Mouse (Mus musculus) limb, embryonic 11.5 days (tissue): ENCODE measurements around the gene Kat7. TPM values are rescaled to one million over a fixed set of nuclear protein-coding genes. Genes with fewer than 3 reads are reported as not detected.

ENCODE experiments used
- ATAC-seq: fragments of 200-750 bp; cut with Nextera tagmentation; 2 replicates; pipeline ENCODE4 v1.8.0; 2017; ENCODE audit warnings: low read depth; ENCODE audit not compliant: insufficient number of reproducible peaks, low FRiP score, low TSS enrichment
- DNase-seq: peaks from one replicate; pipeline ENCODE4 v3.0.0-alpha.2; 2015; ENCODE audit warnings: low spot score
- H3K27ac ChIP-seq: fragments of 300-500 bp; sonication (generic); replicated peaks from 2 replicates; pipeline ENCODE4 v1.5.1; 2014; ENCODE audit warnings: low read depth, mild to moderate bottlenecking, low read length
- H3K27me3 ChIP-seq: fragments of 300-500 bp; sonication (generic); 2 replicates; pipeline ENCODE4 v1.6.1; 2014; ENCODE audit warnings: mild to moderate bottlenecking, low read length, mixed read lengths; ENCODE audit not compliant: control insufficient read depth, insufficient read depth
- H3K36me3 ChIP-seq: fragments of 300-500 bp; sonication (generic); 2 replicates; pipeline ENCODE4 v1.6.1; 2014; ENCODE audit warnings: mild to moderate bottlenecking, low read length, moderate library complexity, mixed read lengths; ENCODE audit not compliant: control insufficient read depth, insufficient read depth
- H3K4me1 ChIP-seq: fragments of 300-500 bp; sonication (generic); 2 replicates; pipeline ENCODE4 v1.6.1; 2014; ENCODE audit warnings: low read length, mixed read lengths; ENCODE audit not compliant: control insufficient read depth, insufficient read depth
- H3K4me2 ChIP-seq: fragments of 300-500 bp; sonication (generic); 2 replicates; pipeline ENCODE4 v1.6.1; 2014; ENCODE audit warnings: low read depth, mild to moderate bottlenecking, moderate library complexity; ENCODE audit not compliant: severe bottlenecking
- H3K4me3 ChIP-seq: fragments of 300-500 bp; sonication (generic); 2 replicates; pipeline ENCODE4 v1.5.1; 2014; ENCODE audit warnings: low read depth, low read length
- H3K9ac ChIP-seq: fragments of 300-500 bp; sonication (generic); 2 replicates; pipeline ENCODE4 v1.6.1; 2014; ENCODE audit warnings: mild to moderate bottlenecking, low read length
- H3K9me3 ChIP-seq: fragments of 300-500 bp; sonication (generic); 2 replicates; pipeline ENCODE4 v1.6.1; 2016; ENCODE audit warnings: low read length; ENCODE audit not compliant: control insufficient read depth
- WGBS: fragments of 180-500 bp; shearing (Covaris S2); extraction: QIAGEN DNeasy Blood & Tissue Kit; methylation state at CpG from one replicate; pipeline ENCODE4 v1.1.7; 2014; 5-methylcytosine and 5-hydroxymethylcytosine counted together
- polyA plus RNA-seq: library from polyadenylated mRNA; unstranded; fragments of >200 nt; fragmentation: Nextera tagmentation; extraction: Ambion mirVana; gene quantifications from 2 replicates; pipeline ENCODE4 v1.2.1, GENCODE M21; 2014

Gene Kat7
- polyA plus RNA-seq, 1 experiment from 2014 or later, result 80.4 TPM

DNA sequence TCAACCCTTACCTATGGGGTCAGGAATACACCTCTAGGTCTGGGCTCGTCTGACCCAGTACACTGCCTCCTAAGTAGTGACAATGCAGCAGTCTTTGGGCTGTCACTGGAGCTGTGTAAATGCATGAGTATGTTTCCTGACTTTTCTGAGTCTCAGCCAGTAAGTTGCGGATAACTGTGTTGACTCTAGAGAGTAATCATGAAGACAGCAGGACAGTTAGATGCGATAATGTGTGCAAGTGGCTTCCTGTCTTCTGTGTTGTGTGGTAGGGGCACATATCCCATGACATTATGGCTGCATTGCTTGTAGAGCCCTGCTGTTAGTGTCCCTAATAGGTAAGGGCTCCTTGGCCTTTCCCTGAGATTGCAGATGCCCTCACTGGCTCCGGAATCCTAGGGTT is 15.8 kb upstream of the Kat7 start:
- Histone ChIP-seq H3K4me2 (no peak overlapping the region), H3K27me3 (no peaks in the 10 kb centered on the region), H3K9ac (no peak overlapping the region), H3K4me1 (no peaks in the 10 kb centered on the region), H3K27ac (no peak overlapping the region), H3K9me3 (no peaks in the 10 kb centered on the region), H3K36me3 (no peaks in the 10 kb centered on the region), H3K4me3 (no peak overlapping the region)
- 89% methylated on average over 4 of the region's 4 CpGs for WGBS
- ATAC-seq, result no peak
- no peak for DNase-seq

- H3K4me1 ChIP-seq, result no peaks in the 10 kb centered on the region
- H3K4me3 ChIP-seq, result no peak overlapping the region
- no peaks in the 10 kb centered on the region for H3K36me3 ChIP-seq
- no peak overlapping the region for H3K27ac ChIP-seq
- no peaks in the 10 kb centered on the region for H3K9me3 ChIP-seq
- H3K27me3 ChIP-seq, result no peaks in the 10 kb centered on the region
- ATAC-seq, result no peak
- H3K9ac ChIP-seq, result no peak overlapping the region
- 92% methylated on average over 10 of the region's 10 CpGs for WGBS
- H3K4me2 ChIP-seq, result no peak overlapping the region
- DNase-seq, result no peak
These were observed 14.1 kb upstream of the Kat7 start for GRCm38 (mm10) chr11:95324181-95324580.

- Histone ChIP-seq H3K9me3 (no peaks in the 10 kb centered on the region), H3K27me3 (no peaks in the 10 kb centered on the region), H3K36me3 (no peaks in the 10 kb centered on the region), H3K4me2 (no peak overlapping the region), H3K4me1 (no peaks in the 10 kb centered on the region), H3K4me3 (no peak overlapping the region), H3K9ac (no peak overlapping the region), H3K27ac (no peak overlapping the region)
- DNase-seq, result no peak
- no peak for ATAC-seq
- 97% methylated on average over 1 of the region's 1 CpGs for WGBS
These were observed 10.0 kb upstream of the Kat7 start for GRCm38 (mm10) chr11:95320010-95320409.

DNA sequence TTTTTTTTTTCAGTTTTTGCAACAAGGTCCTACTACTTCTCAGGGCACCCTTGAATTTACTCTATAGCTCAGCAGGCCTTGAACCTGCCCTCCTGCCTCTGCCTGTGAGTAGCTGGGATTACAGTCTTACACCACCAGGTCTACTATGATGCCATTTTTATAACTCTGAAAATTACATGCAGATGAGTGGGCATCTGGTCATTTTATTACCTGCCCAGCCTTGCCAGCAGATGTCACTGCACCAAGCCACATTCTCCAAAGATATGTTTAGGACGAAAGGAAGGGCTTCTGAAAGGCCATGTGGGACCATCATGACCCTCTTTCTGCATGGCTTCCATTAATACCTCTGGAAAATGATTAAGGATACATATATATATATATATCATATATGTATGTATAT is 9.5 kb upstream of the Kat7 start:
- H3K9ac ChIP-seq, result no peak overlapping the region
- H3K27me3 ChIP-seq, result no peaks in the 10 kb centered on the region
- no peak overlapping the region for H3K4me3 ChIP-seq
- WGBS, result 53% methylated on average over 1 of the region's 1 CpGs
- no peak overlapping the region for H3K27ac ChIP-seq
- no peak for ATAC-seq
- H3K9me3 ChIP-seq, result no peaks in the 10 kb centered on the region
- H3K4me2 ChIP-seq, result no peak overlapping the region
- DNase-seq, result no peak
- H3K36me3 ChIP-seq, result no peaks in the 10 kb centered on the region
- no peaks in the 10 kb centered on the region for H3K4me1 ChIP-seq

DNA sequence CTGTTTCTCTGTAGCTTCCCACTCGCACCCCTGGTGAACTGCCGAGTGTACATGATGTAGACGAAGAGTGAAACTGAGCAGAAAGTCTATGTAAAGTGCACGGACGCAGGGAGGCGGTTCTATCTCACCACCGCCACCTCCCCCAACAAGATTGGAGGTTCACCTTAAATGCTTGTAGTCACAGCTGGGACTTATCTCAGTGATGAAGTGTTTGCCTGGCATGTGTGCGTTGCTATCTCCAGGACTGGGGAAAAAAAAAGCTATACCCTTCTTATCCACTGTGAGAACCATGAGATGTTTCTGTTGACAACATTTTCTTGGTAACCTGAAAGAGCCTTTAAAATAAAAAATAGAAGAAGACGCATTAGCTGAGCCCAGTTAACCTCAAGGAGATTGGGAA is 8.1 kb upstream of the Kat7 start:
- 86% methylated on average over 9 of the region's 9 CpGs for WGBS
- H3K36me3 ChIP-seq, result no peaks in the 10 kb centered on the region
- no peaks in the 10 kb centered on the region for H3K4me1 ChIP-seq
- DNase-seq (no peak), ATAC-seq (no peak)
- no peak overlapping the region for H3K4me3 ChIP-seq
- no peak overlapping the region for H3K4me2 ChIP-seq
- no peak overlapping the region for H3K27ac ChIP-seq
- no peak overlapping the region for H3K9ac ChIP-seq
- H3K27me3 ChIP-seq, result no peaks in the 10 kb centered on the region
- no peaks in the 10 kb centered on the region for H3K9me3 ChIP-seq

DNA sequence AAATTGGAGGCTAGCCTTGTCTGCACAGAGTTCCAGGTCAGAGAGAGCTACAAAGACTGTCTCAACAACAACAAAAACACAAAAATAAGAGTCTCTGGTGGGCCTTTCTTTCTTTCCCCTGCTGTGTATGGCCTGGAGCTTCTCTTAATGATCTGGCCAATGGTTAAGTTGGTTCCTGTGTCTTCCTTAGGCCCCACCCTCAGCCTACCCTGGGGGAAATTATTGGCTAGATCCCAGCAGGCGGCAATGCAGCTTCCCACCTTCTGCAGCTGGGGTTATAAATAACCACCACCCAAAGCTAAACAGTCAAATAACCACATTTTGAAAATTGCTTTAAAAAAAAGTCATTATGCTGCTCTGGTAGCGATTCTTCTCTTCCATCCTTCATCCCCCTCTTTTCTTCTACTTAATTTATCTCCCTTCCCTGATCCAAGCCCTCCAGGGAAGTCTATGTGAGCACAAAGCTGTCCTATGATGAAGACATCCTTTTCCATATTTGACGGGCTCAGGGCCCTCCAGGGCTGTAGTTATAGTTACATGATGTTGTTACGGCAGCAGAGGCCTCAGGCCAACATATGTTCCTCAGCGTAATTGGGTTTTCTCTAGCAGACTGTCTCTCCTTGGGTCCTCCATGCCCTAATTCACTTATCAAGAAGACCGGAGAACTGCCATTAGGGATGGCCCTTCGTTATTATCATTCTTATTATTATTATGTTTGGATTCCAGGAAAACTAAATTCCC is 5.3 kb upstream of the Kat7 start:
- no peak for ATAC-seq

DNA sequence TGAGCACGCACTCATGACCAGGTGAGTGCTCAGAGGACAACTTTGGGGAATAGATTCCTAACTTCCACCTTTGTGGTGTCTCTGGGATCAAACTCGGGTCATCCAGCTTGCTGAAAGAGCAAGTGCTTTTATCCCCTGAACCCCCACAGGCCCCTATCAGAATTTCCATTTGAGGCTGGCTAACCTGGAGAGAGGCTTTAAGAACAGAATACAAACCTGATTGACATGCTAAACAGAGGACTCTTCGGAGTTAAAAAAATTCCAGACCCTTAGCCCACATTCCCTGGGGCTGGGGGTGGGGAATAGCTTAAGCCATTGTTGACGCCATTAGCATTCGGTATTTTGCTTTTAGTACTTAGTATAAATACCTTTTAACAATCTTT is 1.4 kb upstream of the Kat7 start:
- Histone ChIP-seq H3K4me3 (peak overlapping the region; percentile 74; the same call in 1 of the 2 replicates), H3K27me3 (no peaks in the 10 kb centered on the region), H3K9ac (no peak overlapping the region), H3K36me3 (no peaks in the 10 kb centered on the region), H3K27ac (no peak overlapping the region), H3K4me2 (peak overlapping the region; percentile 59; the same call in 1 of the 2 replicates), H3K9me3 (no peaks in the 10 kb centered on the region), H3K4me1 (peaks cover 6% of the 10 kb centered on the region; the same call in 1 of the 2 replicates)
- 35% methylated on average over 5 of the region's 5 CpGs for WGBS
- DNase-seq (no peak), ATAC-seq (no peak)

More for the DNA sequence above, 5.3 kb upstream of the Kat7 start:
- no peaks in the 10 kb centered on the region for H3K27me3 ChIP-seq
- H3K9me3 ChIP-seq, result no peaks in the 10 kb centered on the region
- no peak overlapping the region for H3K4me2 ChIP-seq
- H3K36me3 ChIP-seq, result no peaks in the 10 kb centered on the region
- H3K9ac ChIP-seq, result no peak overlapping the region
- WGBS, result 77% methylated on average over 7 of the region's 7 CpGs
- H3K4me3 ChIP-seq, result no peak overlapping the region
- H3K27ac ChIP-seq, result no peak overlapping the region
- DNase-seq, result no peak
- H3K4me1 ChIP-seq, result peaks cover 4% of the 10 kb centered on the region; the same call in 1 of the 2 replicates

GRCm38 (mm10) chr11:95310648-95311424 is 790 bp upstream of the Kat7 start:
- peak overlapping the region; percentile 74 for H3K4me3 ChIP-seq
- H3K9me3 ChIP-seq, result no peaks in the 10 kb centered on the region
- ATAC-seq (peak; percentile 5; the same call in 1 of the 2 replicates), DNase-seq (no peak)
- H3K36me3 ChIP-seq, result peaks cover 1% of the 10 kb centered on the region; the same call in 1 of the 2 replicates
- 6% methylated on average over 17 of the region's 17 CpGs for WGBS
- H3K4me1 ChIP-seq, result peaks cover 6% of the 10 kb centered on the region; the same call in 1 of the 2 replicates
- no peaks in the 10 kb centered on the region for H3K27me3 ChIP-seq
- H3K9ac ChIP-seq, result peak overlapping the region; percentile 75
- peak overlapping the region; percentile 59 for H3K4me2 ChIP-seq
- H3K27ac ChIP-seq, result 0 out of 2 replicates have a peak overlapping the region, but pooled peaks have one; percentile 16
